Mouse (Mus musculus) urinary bladder, postnatal 14 days (tissue): ENCODE measurements around the gene Dcp1b.

Source experiments
- DNase-seq: peaks from one replicate; pipeline ENCODE4 v3.0.0; 2021; ENCODE audit warnings: low spot score

Gene Dcp1b

DNA sequence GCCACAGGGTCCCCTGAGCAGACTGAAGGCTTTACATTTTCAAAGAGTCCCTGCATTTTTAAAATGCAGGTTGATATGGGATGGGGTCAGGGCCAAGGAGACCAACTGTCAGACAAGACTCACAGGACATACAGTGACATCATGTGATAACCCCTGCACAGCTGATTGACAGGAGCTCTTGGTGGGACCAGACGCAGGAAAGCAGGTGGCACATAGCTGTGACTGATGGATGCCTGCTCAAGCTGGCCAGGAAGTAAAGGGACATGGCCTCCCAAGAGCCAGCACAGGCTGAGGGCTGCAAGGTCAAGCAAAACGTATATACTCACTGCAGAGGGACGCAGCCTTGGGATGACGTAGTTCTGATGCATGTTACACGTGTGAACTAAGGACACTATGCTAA is 60.4 kb downstream of the Dcp1b start:
- DNase-seq, result no peak

DNA sequence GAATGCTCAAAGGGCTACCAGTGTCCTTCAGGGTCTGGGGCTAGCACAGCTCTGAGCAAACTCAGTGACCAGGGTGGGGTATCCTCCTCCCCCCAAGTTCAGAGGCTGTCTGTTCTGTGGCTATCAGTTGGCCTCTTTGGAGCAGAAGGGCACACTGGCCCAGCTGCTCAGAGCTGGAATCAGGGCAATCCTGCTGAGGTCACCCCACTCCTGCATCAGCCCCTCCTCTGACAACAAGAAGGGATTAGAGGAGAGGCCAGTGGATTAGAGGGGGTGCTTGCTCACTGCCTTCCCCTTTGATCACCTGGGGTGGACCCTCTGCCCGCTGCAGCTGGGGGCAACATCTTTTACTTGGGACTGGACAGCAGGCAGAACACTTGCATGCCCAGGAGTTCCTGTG is 61.2 kb downstream of the Dcp1b start, which contains the start of gene Cacna2d4:
TSS of gene Cacna2d4 (plus strand) at position 286 of the 400 bp plus-strand sequence.
- no peak for DNase-seq

DNA sequence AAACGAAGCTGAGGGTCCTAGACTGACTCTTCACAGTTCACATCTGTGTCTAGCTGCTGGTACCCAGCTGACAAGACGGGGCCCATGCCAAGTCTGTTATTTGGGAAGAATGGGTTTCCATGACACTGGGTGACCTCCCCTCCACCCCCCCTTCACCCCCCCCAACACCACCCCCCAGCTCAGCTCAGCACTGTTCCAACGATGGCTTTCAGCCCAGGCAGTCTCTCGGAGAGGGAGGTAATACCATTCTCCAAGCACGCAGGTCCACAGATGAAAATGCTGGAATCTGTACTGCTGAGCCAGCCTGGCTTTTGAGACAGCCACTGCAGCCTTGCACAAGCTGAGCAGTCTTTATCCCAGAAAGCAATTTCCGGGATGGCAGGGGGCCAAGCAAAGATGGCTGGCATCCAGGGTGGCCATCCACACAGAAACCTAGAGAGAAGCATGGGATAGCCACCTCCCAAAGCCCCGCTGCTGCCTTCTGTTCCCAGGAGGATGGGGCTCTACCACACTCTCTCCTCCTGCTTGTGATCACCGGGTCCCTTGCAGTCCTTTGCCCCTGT is 62.5 kb downstream of the Dcp1b start:
- no peak for DNase-seq

DNA sequence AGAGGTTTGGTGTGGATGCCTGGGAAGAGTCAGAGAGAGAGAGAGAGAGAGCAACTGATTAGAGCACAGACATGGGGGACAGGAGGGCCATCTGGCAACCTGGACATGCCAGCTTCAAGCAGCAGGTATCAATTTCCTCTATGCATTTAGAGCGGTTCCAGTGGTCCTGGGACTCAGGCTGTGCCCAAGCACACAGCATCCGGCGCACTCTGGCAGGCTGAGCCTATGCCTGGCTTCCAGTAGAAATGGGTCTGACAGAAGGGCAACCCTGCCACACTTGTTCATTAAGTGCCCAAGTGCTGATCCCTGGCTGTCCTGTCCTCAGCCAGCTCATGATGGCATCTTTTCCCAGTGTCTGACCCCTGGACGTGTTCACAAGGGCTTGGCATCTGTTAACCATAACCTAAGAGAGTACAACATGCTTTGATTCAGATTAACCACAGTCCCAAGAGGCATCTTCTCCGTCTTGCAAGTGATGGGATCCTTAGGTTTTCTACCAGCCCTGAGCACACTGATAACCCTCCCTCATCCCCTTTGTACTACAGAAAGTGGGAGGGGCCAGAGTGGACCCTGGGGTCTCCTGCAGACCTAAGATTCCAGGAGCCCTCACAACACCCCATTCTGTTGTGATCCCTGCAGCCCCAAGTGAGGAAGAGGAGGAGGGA is 64.4 kb downstream of the Dcp1b start:
- no peak for DNase-seq

DNA sequence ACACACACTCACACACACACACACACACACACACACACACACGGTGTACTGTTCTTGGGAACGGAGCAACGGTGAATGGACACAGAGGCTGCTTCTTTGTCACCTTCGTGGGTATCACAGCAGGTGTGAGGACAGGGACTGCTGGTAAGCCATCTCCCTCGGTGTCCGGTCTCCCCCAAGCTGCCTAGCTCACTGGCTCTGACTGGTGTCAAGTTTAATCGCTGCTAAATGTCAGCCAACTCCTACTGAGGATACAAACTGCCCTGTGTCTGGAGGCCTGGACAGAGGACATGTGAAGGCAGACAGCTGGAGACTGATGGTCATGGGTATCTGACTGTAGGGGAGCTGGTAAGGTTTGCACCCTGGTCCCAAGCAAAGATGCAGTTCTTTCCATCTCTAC is 65.2 kb downstream of the Dcp1b start:
- no peak for DNase-seq

DNA sequence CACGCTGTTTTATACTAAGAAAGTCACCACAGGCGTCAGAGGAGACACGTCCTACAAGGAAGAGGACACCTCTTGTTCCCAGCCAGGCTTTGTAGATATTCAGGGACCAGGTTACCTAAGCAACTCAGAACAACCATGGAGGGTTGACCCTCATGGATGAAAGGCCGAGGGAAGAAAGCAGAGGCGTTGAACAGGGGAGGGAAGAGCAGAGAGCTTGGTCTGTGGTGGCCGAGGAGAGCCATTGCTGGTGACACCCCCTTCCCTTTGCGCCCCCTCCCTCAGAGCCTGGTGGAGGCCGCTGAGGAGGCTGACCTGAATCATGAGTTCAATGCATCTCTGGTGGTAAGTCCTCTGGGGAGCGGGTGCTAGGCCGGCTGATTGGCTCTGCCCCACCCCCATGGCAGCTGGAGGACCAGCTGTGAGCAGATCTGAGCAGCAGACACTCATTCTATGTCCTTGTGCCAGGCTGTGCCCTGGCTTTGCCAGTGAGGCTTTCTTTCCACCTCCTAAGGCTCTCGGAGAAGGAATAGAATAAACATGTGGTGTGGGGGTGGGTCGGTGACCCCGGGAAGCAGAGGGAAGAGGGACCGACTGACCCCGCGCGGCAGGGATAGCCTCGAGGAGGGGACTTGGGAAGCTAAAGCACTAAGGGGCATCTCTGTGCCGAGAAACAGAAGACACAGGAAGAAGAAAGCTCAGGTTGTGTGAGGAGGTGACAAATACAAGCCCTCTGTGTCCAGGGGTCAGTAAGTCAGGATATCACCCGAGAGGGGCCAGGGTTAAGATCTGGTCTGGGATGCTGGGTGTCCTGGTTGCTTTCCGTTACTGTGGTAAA is 66.0 kb downstream of the Dcp1b start:
- DNase-seq, result no peak

DNA sequence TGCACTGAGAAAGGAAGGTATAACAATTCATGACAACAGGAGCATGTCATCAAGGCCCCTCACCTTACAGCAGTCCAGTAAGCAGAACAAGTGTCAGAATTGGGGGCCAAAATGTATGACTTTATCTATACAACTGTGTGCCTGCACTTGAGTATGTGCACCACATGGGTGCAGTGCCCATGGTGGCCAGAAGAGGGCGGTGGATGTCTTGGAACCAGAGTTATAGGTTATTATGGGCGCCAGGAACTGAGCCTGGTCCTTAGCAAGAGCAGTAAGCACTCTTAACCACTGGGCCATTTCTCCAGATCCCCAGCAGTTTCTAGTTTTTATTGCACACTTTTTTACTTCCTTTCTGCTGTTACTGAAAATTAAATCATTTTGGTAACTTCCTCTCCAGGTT is 71.0 kb downstream of the Dcp1b start:
- DNase-seq, result no peak

DNA sequence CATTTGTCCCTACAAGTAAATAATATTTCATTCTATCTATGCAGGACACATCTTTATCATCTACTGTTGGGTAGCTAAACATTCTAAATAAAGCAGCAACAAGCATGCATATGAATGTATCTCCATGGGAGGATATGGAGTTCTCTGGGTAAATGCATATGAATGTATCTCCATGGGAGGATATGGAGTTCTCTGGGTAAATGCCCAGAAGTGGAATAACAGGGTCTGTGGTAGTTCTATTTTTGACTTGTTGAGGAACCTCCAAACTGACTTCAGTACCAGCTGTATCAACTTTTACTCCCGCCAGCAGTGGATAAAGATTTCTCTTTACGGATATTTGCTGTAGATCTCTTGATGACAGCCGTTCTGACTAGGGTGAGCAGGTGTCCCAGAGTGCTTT is 73.5 kb downstream of the Dcp1b start:
- DNase-seq, result no peak

DNA sequence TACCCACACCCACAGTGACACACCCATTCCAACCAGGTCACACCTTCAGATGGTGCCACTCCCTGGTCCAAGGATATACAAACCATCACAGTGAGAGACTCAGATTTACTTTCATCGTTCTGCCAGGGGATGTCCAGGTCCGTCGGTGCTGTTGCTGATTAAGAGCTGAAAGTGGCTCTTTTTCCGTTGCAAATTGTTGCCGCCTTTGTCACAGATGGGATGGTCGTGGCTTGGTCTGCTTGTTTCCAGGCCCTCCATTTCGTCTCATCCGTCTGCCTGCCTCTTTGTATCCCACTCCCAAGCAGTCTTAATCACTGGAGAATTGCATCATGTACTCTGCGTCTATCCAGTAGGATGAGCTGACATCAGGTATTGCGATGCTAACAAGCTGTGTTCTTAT is 74.7 kb downstream of the Dcp1b start:
- no peak for DNase-seq

DNA sequence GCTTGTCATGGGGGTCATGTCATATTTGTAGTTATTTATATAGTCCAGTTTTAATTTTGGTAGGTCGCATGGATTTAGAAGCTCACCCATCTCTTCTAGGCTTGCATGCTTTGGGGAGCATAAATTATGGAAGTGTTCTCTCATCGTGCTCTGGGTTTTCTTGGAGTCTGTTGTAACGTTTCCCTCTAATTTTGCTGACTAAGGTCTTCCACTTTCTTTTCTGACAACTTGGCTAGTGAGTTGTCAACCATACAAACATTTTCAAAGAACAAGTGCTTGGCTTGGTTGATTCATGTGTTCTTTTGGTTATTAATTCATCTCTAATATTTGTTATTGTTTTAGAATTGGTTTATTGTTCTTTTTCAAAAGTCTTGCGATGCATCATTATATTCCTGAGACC is 76.7 kb downstream of the Dcp1b start:
- no peak for DNase-seq
